Mouse (Mus musculus) kidney, postnatal 36 days (tissue): Measurements from ENCODE around the gene Kdm2a.
"Not testable (repeated sequence)": the region's sequence is repeated elsewhere in the genome, so short reads cannot be mapped to it uniquely, and the experiment has no call there.

Experiments
- DNase-seq, 2 experiments: peaks; one replicate each; pipeline ENCODE4 v3.0.0; 2021 to 2022; ENCODE audit warnings: mixed read lengths in 2 of 2

Kdm2a gene

GRCm38 (mm10) chr19:4414631-4415030 lies 16.5 kb upstream of the Kdm2a start:
- DNase-seq = no peak

GRCm38 (mm10) chr19:4409062-4409461 lies 11.0 kb upstream of the Kdm2a start:
- no peak for DNase-seq

- DNase-seq = no peak
Measured at GRCm38 (mm10) chr19:4404840-4405239, 6.8 kb upstream of the Kdm2a start.

GRCm38 (mm10) chr19:4398959-4399358 lies 874 bp upstream of the Kdm2a start:
- no peak for DNase-seq

GRCm38 (mm10) chr19:4398630-4398948 lies 504 bp upstream of the Kdm2a start:
- no peak for DNase-seq

GRCm38 (mm10) chr19:4396998-4397797 lies 887 bp downstream of the Kdm2a start:
- peak; percentile 98 for DNase-seq

- DNase-seq = peak; percentile 20 to 50
Measured at GRCm38 (mm10) chr19:4396081-4396997, 1.7 kb downstream of the Kdm2a start.

- no peak for DNase-seq
Measured at GRCm38 (mm10) chr19:4387276-4387675, 10.8 kb downstream of the Kdm2a start.

GRCm38 (mm10) chr19:4385026-4385425 lies 13.1 kb downstream of the Kdm2a start:
- DNase-seq = no peak

GRCm38 (mm10) chr19:4384322-4384721 lies 13.8 kb downstream of the Kdm2a start:
- peak in 1 of 2 experiments; percentile 17 for DNase-seq

GRCm38 (mm10) chr19:4383306-4383705 lies 14.8 kb downstream of the Kdm2a start:
- DNase-seq = peak in 1 of 2 experiments; percentile 12

- not testable (repeated sequence) for DNase-seq
Measured at GRCm38 (mm10) chr19:4382303-4382702, 15.8 kb downstream of the Kdm2a start.

GRCm38 (mm10) chr19:4370656-4371055 lies 27.4 kb downstream of the Kdm2a start:
- no peak for DNase-seq

- DNase-seq = no peak
Measured at GRCm38 (mm10) chr19:4370254-4370653, 27.8 kb downstream of the Kdm2a start.

GRCm38 (mm10) chr19:4349455-4349854 lies 48.6 kb downstream of the Kdm2a start:
- no peak for DNase-seq

- DNase-seq = no peak
Measured at GRCm38 (mm10) chr19:4346479-4346878, 51.6 kb downstream of the Kdm2a start.

GRCm38 (mm10) chr19:4338162-4338561 lies 59.9 kb downstream of the Kdm2a start:
- DNase-seq = peak; percentile 83 to 85

- peak; percentile 96 to 98 for DNase-seq
Measured at GRCm38 (mm10) chr19:4333791-4334190, 64.3 kb downstream of the Kdm2a start.

GRCm38 (mm10) chr19:4333100-4333775 lies 64.8 kb downstream of the Kdm2a start:
- DNase-seq = peak; percentile 44 to 62

GRCm38 (mm10) chr19:4332653-4333052 lies 65.4 kb downstream of the Kdm2a start:
- peak; percentile 70 to 83 for DNase-seq

- DNase-seq = no peak
Measured at GRCm38 (mm10) chr19:4331273-4331672, 66.8 kb downstream of the Kdm2a start.

- DNase-seq = no peak
Measured at GRCm38 (mm10) chr19:4330603-4331002, 67.5 kb downstream of the Kdm2a start.

- no peak for DNase-seq
Measured at GRCm38 (mm10) chr19:4328737-4329304, 69.3 kb downstream of the Kdm2a start.
